Mouse (Mus musculus): ENCODE data around the gene Nipal3.
A peak's percentile ranks its signal among the peaks of the same experiment; 100 is the strongest.

Gene Nipal3

DNA sequence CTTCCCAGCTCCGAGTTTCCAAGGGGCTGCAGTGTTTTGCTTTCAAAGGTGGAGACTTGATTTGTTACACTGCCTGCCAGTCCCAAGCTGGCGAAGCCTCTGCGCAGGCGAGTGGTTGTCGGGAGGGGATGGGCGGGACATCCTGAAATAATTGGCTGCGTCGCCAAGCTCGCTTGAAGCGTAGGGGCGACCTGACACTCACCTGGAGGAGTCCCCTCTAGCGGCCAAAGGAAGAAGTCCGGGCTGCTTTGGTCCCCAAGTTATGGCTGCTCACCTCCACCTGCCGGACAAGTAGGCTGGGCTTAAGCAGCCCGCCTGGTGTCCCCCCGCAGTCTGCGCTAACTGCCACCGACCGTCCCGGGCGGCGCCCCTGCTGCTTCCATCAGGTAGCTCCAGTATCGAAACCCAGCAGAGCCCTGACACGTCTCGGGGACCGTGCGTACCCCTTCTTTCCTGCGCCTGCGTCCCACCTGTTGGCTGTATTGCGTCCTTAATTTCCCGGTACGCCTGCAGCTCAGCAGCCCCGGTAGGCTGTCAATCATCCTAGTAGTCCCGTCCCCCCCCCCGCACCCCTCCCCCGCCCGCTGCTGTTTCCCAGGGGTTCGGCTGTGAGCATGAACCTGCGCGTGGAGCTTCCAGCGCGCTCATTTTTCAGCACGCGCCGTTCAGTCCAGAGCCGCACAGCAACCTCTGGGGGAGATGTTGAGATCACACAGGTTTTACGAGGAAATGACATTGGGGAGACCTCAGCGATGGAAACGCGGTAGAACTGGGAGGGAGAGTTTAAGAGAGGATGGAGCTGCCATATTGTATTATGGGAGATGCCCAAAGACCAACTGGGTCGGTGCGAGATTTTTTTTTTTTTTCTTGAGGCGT, at the start of gene Nipal3, which contains the start of gene Stpg1:
Gene Nipal3, minus strand, starts transcription at position 518 of the 876 bp plus-strand sequence.
Gene Stpg1, plus strand, starts transcription at position 270 of the 876 bp plus-strand sequence.
- peak; percentile 94 for DNase-seq (ENCODE audit: inconsistent ontology term)

DNA sequence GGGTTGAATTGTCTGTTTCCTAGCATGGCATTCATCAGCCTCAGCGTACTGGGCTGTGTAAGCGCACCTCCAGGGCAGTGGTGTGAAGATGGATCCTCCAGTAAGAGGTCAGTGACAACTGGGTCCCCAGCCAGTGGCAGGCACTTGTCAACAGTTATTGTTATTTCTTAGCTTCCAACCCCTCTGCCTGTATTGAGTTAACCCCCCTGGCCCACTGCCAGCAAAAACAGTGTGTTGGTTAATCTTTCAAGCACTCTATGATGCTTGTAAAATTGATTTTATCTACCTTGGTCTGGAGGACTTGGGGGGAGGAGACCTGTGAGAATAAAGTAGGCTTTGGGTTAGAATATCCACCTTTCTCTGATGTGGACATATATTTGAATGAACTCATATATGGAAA, 49.4 kb upstream of the Nipal3 start:
- DNase-seq (ENCODE audit: inconsistent ontology term) = no peak

DNA sequence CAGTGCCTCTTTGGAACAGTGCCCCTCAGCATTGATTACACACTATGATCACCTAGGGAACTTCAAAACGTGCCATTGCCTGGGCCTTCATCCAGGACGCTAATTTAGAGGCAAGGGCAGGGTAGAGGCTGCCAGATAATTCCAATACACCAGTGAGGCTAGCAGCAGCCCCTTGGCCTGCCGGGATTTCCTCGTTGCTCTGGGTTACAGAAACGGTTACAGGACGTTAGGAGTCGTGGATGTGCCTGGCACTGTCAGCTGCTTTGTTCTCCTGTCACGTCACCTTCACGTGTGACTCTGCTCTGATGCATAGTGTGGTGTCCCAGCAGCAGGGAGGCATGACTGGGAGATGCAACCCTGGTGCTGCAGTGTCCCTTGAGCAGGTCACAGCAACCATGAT, 45.2 kb upstream of the Nipal3 start:
- no peak for DNase-seq (ENCODE audit: inconsistent ontology term)

GRCm38 (mm10) chr4:135539056-135539455, 44.2 kb upstream of the Nipal3 start:
- DNase-seq (ENCODE audit: inconsistent ontology term) = no peak

- DNase-seq (ENCODE audit: inconsistent ontology term) = no peak
Observed at GRCm38 (mm10) chr4:135535021-135535420, 40.2 kb upstream of the Nipal3 start.

- DNase-seq (ENCODE audit: inconsistent ontology term) = no peak
Observed at GRCm38 (mm10) chr4:135533001-135533400, 38.2 kb upstream of the Nipal3 start.

GRCm38 (mm10) chr4:135531771-135532613, 37.2 kb upstream of the Nipal3 start:
- DNase-seq (ENCODE audit: inconsistent ontology term) = no peak

DNA sequence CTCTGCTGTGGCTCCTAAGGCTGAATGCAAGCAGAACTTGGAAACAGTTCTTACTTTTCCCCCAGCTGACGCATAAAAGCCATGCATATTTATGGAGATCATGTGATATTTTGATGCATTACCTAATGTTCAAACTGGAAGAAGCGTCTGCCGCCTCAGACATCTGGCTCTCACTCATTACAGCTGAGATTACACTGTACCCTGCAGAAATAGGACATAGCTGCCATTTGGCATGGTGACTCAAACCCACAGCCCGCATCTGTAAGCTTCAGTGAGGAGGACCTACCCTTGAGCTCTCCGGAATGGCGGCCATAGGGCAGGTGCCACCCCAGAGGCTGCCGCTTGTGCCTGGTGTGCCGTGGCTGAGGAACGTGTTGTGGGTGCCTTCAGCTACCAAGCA, 36.4 kb upstream of the Nipal3 start:
- DNase-seq (ENCODE audit: inconsistent ontology term) = no peak

DNA sequence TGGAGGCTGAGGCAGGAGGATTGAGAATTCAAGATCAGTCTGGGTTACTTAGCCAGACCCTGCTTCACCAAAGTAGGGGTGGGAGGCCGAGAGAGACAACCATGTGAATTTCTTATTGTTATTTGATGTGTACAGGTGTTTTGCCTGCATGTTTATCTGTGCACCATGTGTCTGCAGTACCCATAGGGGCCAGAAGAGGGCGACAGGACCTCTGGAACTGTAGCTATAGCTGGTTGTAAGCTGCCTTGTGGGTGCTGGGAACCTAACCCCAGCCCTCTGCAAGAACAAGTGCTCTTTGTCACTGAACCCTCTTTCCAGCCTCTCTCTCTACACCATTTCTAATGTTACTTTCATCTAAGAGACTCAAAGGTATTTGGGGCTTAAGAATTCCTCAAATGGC, 35.4 kb upstream of the Nipal3 start:
- no peak for DNase-seq (ENCODE audit: inconsistent ontology term)

- DNase-seq (ENCODE audit: inconsistent ontology term) = no peak
Observed at GRCm38 (mm10) chr4:135526039-135526710, 31.3 kb upstream of the Nipal3 start.

GRCm38 (mm10) chr4:135525057-135525456, 30.2 kb upstream of the Nipal3 start:
- no peak for DNase-seq (ENCODE audit: inconsistent ontology term)

DNA sequence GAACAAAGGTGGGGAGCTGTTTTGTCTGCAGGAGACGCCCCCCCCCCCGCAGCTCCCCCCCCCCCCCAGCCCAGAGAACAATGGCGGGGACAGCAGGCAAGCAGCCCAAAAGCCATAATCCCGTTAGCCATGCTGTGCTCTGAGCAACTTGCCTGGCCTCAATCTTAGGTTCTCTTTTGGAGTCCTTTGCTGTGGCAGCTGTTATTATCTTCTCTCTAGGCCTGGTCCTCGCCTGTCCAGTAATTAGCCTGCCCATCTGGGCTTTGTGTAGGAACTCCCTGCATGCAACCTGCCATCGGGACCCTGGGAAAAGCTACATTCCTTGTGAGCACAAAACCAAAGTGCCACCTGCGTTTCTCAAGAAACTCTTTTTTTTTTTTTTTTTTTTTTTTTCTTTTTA, 29.1 kb upstream of the Nipal3 start:
- DNase-seq (ENCODE audit: inconsistent ontology term) = no peak

- DNase-seq (ENCODE audit: inconsistent ontology term) = no peak
Observed at GRCm38 (mm10) chr4:135520421-135520820, 25.6 kb upstream of the Nipal3 start.

DNA sequence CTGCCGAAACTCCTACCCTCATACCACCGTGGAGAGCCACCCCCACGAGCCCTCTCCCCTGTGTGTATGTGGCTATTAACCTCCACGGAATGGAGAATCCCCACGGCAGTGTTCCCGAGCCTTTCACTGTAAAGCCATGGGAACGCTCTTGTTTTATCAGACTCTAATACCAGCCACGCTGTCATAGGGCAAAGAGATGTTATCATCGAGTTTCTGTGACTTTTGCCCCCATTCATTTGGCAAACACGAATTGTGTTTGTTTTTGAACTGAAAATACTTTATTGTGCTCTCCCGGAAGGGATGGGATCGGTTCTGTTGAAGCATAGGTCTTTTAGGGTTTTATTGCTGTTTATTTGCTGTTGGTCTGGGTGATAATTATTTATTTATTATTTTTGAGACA, 23.3 kb upstream of the Nipal3 start:
- DNase-seq (ENCODE audit: inconsistent ontology term) = no peak

- peak; percentile 30 for DNase-seq (ENCODE audit: inconsistent ontology term)
Observed at GRCm38 (mm10) chr4:135516351-135517316, 21.8 kb upstream of the Nipal3 start.

DNA sequence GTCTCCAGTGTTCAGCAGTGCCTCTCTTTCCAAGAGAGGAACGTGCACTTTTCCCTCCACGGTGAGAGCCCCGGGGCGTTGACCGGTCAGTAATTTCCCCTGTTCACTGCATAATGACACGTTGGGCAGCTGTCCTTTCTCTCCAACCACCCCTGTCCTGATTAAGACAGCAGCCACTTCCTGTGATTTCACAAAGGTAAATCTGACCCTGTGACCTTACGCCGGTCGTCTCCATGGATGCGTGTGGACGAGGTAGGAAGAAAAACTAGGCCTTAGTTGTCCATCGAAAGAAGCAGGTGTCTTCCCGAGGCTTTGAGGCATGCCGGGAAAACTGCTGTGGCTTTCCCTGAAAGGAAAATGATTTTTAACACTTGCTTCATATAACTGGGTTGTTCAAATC, 20.1 kb upstream of the Nipal3 start:
- DNase-seq (ENCODE audit: inconsistent ontology term) = no peak

DNA sequence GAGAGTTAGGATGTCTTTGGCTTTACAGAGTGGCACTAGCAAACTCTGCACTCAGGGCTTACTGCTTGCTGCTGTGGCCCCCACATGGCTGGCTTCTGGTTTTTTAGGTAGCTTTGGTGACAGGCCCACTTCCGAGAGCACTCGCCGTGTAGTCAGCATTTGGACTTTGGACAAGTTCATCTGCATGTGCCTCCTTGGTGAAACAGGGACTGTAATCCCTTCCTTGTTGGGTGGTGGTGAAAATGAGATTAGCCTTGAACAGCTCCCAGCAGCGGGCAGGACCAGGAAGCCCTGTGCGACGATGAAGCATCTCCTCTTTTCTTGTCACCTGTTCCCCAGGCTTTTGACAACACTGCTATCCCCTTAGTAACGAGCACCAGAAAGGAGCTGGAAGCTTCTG, 19.0 kb upstream of the Nipal3 start:
- no peak for DNase-seq (ENCODE audit: inconsistent ontology term)

DNA sequence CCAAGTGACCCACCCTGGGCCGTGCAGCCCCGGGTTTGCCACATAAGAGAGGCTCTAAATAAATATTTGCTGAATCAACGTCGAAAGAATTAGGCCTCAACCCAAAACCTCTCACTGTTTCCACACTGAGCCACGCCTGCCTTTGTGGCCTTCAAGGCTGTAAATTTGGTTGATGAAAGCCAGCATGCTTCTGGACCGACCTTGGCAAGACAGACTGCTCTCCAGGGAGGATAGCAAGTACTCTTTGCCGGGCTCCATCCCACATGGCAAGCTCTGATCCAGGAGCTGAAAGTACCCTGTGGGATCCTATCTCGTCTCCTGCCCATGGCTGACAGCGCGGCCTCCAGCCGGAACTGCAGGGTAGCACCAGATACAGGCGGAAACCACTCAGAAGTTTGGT, 14.7 kb upstream of the Nipal3 start:
- DNase-seq (ENCODE audit: inconsistent ontology term) = no peak

DNA sequence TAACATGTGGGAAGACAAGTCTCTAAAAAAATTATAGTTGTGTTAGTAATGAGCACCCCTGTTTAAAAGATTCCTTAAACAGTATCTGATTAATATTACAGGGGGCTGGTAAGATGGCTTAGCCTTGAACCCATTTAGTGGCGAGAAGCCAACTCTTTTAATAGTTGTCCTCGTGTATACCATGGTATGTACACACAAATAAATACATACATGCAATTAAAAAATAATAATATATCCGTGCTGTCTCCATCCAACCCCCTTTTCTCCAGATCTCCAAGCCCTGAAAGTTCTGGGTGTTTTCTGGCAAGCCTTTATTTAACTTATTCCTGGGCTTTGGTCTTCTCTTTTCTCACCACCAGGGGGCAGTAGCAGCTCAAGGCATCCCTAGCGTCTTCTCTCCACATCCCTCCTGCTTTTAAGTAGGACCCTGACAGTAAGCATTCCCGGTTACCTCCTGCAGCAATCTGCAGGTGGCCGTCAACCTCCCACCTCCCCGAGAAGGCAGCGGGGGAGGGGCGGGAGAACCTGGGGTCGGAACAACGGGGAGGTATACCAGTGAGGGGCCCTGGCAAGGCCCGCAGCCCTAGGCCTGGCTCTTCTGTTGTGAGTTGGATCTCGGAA, 13.7 kb upstream of the Nipal3 start:
- DNase-seq (ENCODE audit: inconsistent ontology term) = peak; percentile 69

GRCm38 (mm10) chr4:135507547-135508350, 12.9 kb upstream of the Nipal3 start:
- DNase-seq (ENCODE audit: inconsistent ontology term) = peak; percentile 68
